Mouse (Mus musculus) layer of hippocampus, postnatal 25 days (tissue): ENCODE results near the gene Hdgf. TPM values are rescaled to one million over a fixed set of nuclear protein-coding genes. Genes with fewer than 3 reads are reported as not detected.

ENCODE experiments used
- DNase-seq, 2 experiments: peaks; one replicate each; pipeline ENCODE4 v3.0.0; 2022; ENCODE audit warnings: mixed read lengths in 2 of 2, low spot score in 1 of 2; ENCODE audit errors: extremely low spot score in 1 of 2
- total RNA-seq, 2 experiments: library from RNA; stranded (reverse); gene quantifications; 2 replicates each; pipeline ENCODE4 v1.2.3; 2021

The Hdgf gene
- total RNA-seq, 2 experiments from 2014 or later = 134 to 145 TPM

- DNase-seq = no peak
Measured at GRCm38 (mm10) chr3:87943586-87943985, 37.5 kb downstream of the Hdgf start.

GRCm38 (mm10) chr3:87944838-87945600, 38.9 kb downstream of the Hdgf start:
- no peak for DNase-seq

GRCm38 (mm10) chr3:87945781-87946540, 39.8 kb downstream of the Hdgf start:
- no peak for DNase-seq

- DNase-seq = no peak
Measured at GRCm38 (mm10) chr3:87946541-87946860, 40.4 kb downstream of the Hdgf start.

- no peak for DNase-seq
Measured at GRCm38 (mm10) chr3:87947056-87947810, 41.1 kb downstream of the Hdgf start.

GRCm38 (mm10) chr3:87947811-87948199, 41.7 kb downstream of the Hdgf start:
- no peak for DNase-seq

GRCm38 (mm10) chr3:87948378-87949265, 42.5 kb downstream of the Hdgf start, which contains the start of gene Crabp2:
Crabp2 (plus strand) TSS chr3:87948666.
- no peak for DNase-seq

GRCm38 (mm10) chr3:87949266-87949954, 43.3 kb downstream of the Hdgf start:
- no peak for DNase-seq

GRCm38 (mm10) chr3:87949955-87950515, 43.9 kb downstream of the Hdgf start:
- DNase-seq = no peak

- no peak for DNase-seq
Measured at GRCm38 (mm10) chr3:87951946-87952345, 45.8 kb downstream of the Hdgf start.

- DNase-seq = no peak
Measured at GRCm38 (mm10) chr3:87952440-87952839, 46.3 kb downstream of the Hdgf start.

GRCm38 (mm10) chr3:87958056-87958455, 51.9 kb downstream of the Hdgf start:
- DNase-seq = no peak

GRCm38 (mm10) chr3:87958476-87958875, 52.4 kb downstream of the Hdgf start:
- no peak for DNase-seq

- DNase-seq = no peak
Measured at GRCm38 (mm10) chr3:87958967-87959366, 52.8 kb downstream of the Hdgf start.

- no peak for DNase-seq
Measured at GRCm38 (mm10) chr3:87959371-87959770, 53.2 kb downstream of the Hdgf start.

- no peak for DNase-seq
Measured at GRCm38 (mm10) chr3:87960191-87960585, 54.1 kb downstream of the Hdgf start.

- DNase-seq = peak; percentile 63 to 72
Measured at GRCm38 (mm10) chr3:87960586-87961191, 54.6 kb downstream of the Hdgf start.
